Mouse (Mus musculus) retina, postnatal 1 day (tissue): Measurements from ENCODE around the gene Dexi.

Source experiments
- DNase-seq: peaks from one replicate; pipeline ENCODE4 v3.0.0-alpha.2; 2012

The Dexi gene

GRCm38 (mm10) chr16:10542698-10543365 lies at the start of gene Dexi:
TSS of gene Dexi (minus strand) at chr16:10543054.
- peak; percentile 99 for DNase-seq

DNA sequence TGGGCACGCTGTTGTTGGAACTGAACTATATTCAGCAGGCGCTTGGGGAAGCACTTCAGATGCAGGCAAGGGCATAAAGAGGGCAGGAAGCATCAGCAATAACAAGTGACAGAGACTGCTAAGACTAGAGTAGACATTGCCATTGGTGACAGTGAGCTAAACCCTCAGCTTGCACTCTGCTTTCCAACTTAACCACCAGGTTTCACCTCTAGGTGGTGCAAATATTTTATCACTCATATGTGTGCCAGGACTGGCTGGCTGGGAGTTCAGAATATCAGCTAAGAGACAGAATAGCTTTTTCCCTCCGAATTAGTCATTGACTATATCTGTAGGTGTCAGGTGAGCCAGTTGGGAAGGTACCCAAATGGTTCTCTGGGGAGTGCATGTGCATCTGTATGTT lies 43.7 kb upstream of the Dexi start:
- no peak for DNase-seq

GRCm38 (mm10) chr16:10585165-10585564 lies 42.3 kb upstream of the Dexi start:
- DNase-seq: no peak

- DNase-seq: no peak
Measured at GRCm38 (mm10) chr16:10581234-10581898, 38.5 kb upstream of the Dexi start.

DNA sequence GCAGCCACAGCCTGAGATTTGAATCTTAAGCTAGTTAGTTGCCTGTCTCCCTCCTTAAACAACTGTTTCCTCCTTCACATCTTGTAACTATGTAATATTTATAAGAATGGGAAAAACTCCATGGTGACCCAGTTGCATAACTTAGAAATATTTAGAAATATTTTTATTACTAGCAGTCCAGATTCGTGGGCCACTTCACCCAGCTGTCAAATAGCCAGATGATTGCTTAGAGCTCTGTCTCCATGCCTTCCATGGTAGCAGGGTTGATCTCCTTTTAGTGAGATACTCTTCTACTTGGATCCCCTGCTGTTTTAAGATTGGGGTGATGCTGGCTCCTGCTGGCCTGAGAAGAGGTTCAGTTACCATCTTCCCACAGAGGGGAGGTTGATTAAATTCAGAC lies 35.5 kb upstream of the Dexi start:
- no peak for DNase-seq

DNA sequence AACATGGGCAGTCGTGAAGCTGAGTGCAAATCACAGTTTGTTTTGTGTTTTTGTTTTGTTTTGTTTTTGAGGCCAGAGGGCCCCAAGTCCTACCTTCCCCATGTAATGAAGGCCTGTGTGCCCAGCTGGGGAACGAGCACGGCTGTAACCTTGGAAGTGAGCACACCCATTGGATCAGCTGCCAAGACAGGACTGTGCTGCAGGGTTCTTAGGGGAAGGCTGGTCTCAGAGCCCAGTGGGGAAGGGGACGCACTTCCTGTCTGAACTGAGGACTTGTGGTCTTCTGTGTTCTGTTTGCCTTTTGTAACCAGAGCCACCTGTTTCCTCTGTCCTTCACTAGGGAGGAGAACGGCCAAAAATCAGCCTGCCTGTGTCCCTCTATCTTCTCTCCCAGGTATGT lies 34.7 kb upstream of the Dexi start:
- DNase-seq: no peak

- no peak for DNase-seq
Measured at GRCm38 (mm10) chr16:10575915-10576314, 33.1 kb upstream of the Dexi start.

- no peak for DNase-seq
Measured at GRCm38 (mm10) chr16:10574936-10575335, 32.1 kb upstream of the Dexi start.

DNA sequence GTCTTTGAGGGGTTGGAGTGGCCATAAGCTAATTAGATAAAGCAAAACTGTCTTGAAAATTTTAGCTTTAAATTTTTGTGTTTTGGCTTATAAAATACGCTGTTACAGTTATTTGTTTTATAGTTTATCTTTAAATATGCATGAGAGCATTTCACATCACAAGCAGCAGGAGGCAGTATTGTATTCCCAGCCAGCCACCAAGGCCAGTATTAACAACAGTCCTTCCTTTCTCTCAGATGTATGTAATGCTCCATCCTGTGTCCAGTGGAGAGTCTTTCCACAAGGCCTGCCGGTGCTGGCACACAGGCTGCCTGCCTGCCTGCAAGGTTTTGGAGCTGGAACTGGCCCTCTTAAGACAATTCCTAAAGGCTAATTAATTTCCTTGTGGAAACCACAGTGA lies 29.0 kb upstream of the Dexi start:
- DNase-seq: peak; percentile 24

DNA sequence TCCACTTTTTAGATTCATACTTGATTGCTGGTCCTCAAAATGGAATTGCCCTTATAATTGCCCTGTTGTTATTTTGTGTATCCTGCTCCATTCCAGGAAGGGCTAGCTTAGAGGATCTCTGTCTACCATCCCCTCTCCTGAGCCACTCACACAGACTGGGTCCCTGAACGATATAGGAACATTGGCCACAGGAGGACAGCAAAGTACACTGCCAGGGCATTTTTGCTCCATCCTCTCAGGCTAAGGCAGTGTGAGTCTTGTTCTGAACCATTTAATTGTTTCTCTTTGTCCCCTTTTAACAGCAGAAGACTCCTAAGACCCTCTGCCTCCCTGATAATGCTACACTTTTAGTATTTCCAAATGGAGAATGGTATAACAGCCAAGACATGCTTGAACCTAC lies 27.9 kb upstream of the Dexi start:
- no peak for DNase-seq

DNA sequence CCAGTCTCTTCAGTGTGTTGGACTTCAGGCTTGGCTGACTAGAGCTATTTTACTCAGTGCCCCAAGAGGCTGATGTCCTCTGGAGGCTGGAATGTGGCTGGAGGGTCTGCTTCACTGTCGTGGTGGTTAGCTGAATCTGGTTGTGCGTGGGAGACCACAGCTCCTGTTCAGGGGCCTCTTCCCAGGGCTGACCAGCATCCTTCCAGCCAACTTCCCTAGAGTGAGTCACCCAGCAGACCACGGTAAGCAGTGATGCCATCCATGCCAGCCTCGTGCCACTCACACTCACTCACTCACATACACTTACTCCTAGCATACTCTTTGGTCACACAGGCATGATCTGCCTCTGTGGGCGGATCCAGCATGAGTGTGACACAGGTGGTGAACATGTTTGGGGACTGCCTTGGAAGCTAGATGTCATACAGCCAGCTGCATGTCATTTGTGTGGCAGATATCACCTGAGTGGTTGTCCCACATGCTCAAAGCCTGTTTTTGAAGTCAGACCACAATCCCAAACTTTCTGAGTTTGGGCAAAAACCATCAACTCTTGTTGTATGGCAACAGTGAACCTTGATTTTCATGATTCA lies 27.0 kb upstream of the Dexi start:
- no peak for DNase-seq

DNA sequence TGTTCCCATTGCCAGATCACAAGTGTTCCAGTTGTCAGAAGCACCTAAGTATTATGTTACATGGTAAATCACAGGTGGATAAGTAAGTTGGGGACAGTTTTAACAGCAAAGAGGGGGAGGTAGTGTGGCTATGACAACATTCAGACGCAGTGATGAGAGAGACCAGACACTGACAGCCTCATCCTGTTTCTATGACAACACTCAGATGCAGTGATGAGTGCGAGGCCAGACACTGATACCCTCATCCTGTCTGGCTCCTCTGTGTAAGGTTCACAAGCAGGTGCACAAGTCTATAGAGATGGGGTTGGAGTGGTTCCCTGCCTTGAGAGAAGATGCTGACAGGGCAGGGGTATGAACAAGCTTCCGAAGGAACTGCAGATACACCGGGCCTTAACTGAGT lies 24.3 kb upstream of the Dexi start:
- DNase-seq: no peak

GRCm38 (mm10) chr16:10565278-10565885 lies 22.5 kb upstream of the Dexi start:
- peak; percentile 82 for DNase-seq

GRCm38 (mm10) chr16:10559991-10560390 lies 17.1 kb upstream of the Dexi start:
- DNase-seq: no peak

DNA sequence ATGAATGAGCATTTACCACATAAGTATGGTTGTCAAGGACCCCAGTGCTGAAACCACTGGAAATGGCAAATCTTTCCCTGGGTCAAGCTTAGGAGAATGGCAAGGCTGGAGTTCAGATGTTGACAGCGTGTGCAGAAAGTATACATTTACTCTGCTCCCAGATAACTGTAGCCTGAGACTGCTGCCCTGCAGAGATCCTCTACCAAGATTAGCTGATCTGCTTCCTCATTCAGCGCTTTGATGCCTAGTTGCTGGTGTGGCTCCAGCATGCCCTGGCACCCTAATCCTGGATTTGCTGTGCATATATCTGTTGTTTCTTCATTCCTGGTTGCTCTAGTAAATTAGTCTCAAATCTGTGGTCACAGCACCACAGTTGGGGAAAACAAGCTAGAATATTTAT lies 11.0 kb upstream of the Dexi start:
- no peak for DNase-seq

- DNase-seq: no peak
Measured at GRCm38 (mm10) chr16:10551592-10551991, 8.7 kb upstream of the Dexi start.

- DNase-seq: no peak
Measured at GRCm38 (mm10) chr16:10549600-10549999, 6.7 kb upstream of the Dexi start.

- no peak for DNase-seq
Measured at GRCm38 (mm10) chr16:10548938-10549337, 6.1 kb upstream of the Dexi start.

DNA sequence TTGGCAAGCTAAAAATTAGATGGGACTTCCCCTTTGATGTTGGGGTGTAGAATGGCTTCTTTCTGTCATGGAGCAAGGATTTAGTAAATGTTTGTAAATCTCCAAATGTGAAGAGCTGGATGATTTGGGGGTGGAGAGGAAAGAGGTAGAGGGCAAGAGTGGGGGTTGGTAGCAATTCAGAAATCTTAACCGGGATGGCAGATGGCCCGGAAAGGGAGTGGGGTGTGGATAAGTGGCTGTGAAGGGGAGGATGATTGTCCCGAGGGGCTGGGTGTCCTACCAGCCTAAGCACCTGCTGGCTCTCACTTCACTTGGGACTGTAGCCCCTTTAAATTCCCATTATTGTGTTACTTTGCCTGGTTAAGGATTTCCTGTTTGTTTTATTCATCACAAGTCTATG lies 4.0 kb upstream of the Dexi start:
- DNase-seq: no peak

DNA sequence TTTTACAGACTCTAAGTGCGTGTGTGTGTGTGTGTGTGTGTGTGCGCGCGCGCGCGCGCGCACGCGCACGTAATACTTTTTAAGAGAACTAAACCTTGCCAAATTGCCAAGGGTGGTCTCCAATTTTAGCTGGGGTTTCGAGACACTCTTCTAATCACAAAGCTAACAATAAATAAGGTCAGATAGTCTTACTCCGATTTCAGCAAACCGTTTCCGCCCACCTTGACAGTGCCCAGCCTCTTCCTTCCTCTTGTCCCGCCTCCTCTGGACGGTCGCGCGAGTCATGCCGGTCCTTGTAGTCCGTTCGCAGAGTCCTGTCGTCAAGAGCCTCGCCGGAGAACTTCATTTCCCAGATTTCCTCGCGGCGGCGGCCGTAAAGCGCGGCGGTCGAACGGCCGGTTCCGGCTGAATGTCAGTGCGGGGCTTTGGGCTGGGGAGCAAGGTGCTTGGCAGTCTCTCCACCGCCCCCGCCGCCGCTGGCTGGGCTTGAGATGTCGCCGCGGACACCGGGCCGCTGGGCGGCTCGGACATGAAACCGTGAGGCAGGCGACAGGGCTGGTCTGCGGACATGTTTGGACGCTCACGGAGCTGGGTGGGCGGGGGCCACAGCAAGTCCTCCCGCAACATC lies 2.3 kb upstream of the Dexi start, which contains the start of gene Clec16a:
Gene Clec16a, plus strand, starts transcription at position 345 of the 628 bp plus-strand sequence.
- DNase-seq: peak; percentile 98

DNA sequence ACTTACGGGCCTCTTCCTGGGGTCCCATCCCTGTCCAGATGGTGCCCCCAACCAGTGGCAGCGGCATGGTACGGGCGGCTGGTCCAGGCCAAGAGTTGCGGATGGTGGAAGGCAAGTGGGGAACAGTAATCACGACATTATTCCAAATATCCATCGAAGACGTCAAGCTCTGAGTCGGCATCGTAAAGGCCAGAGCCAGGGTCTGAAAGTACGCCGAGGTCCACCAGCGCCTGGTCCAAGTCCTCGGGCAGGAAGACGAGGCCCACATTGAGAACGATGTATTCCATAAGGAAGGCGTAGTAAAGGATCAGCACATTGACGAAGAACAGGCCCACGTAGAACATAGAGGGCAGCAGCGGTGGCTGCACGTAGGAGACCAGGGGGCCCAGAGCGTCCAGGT lies 588 bp downstream of the Dexi start:
- DNase-seq: no peak

DNA sequence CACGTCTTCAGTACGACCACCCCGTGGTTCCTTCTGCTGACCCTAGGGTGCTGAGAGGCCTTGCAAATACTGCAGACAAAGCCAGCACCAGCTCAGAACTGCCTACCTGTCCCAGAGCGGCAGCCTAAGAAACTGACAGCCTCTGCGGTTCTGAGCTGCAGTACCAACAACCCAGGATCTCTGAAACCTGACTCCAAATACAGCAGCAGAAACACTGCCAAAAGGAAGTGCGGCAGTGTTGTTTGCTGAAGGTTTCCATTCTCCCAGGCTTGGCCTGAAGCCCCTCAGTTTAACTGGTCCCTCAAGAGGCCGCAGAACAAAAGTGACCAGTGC lies 1.3 kb downstream of the Dexi start:
- no peak for DNase-seq

- DNase-seq: no peak
Measured at GRCm38 (mm10) chr16:10540763-10541597, 1.9 kb downstream of the Dexi start.
